Mouse (Mus musculus): ENCODE measurements at regions not wholly inside any gene's neighbourhood (a gene's known extent, or its start where the extent isn't known, plus 50 kb on each side); places are given as distances from the start of the nearest gene placed in this dataset.
A peak's percentile ranks its signal among the peaks of the same experiment; 100 is the strongest.
"Not testable (repeated sequence)": the region's sequence is repeated elsewhere in the genome, so short reads cannot be mapped to it uniquely, and the experiment has no call there.

DNA sequence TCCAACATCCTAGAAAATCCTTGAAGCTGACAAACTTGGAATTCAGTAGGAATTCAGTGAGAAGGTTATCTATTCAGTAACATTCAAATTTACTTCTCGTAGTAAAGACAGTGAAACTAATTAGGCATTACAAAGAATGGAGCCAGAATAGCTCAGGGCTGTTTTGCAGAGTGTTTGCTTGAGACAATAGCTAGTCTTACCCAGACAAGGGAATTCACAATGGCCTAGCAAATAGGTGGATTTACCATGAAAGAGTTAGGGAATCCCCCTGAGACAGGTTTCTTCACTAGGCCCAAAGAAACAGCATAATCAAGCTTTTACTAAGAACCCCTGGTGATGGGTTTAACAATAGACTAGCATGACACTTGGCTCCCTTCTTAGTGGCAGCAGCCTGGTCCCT lies 699.2 kb upstream of the Dmd start:
- not testable (repeated sequence) for DNase-seq (ENCODE audit: low spot score)

- not testable (repeated sequence) for DNase-seq (ENCODE audit: low spot score)
Observed at GRCm38 (mm10) chrX:82282376-82282775, 666.3 kb upstream of the Dmd start.

GRCm38 (mm10) chrX:82310764-82311492 lies 637.7 kb upstream of the Dmd start:
- DNase-seq (ENCODE audit: low spot score): peak; percentile 2
